Mouse (Mus musculus) stomach, embryonic 15.5 days (tissue): ENCODE results near the gene Dlg1. TPM values are rescaled to one million over a fixed set of nuclear protein-coding genes. Genes with fewer than 3 reads are reported as not detected.

ENCODE experiments used
- ATAC-seq: fragments of 200-750 bp; cut with Nextera tagmentation; 2 replicates; pipeline ENCODE4 v1.8.0; 2017; ENCODE audit warnings: low read depth, moderate number of reproducible peaks, moderate TSS enrichment; ENCODE audit not compliant: insufficient read depth, low FRiP score
- H3K27ac ChIP-seq: fragments of 300-500 bp; sonication (generic); 2 replicates; pipeline ENCODE4 v1.5.1; 2015; ENCODE audit warnings: mild to moderate bottlenecking, inconsistent platforms
- H3K27me3 ChIP-seq: fragments of 300-500 bp; sonication (generic); replicated peaks from 2 replicates; pipeline ENCODE4 v1.6.1; 2015; ENCODE audit warnings: inconsistent platforms
- H3K36me3 ChIP-seq: fragments of 300-500 bp; sonication (generic); 2 replicates; pipeline ENCODE4 v1.6.1; 2015; ENCODE audit warnings: inconsistent platforms
- H3K4me1 ChIP-seq: fragments of 300-500 bp; sonication (generic); 2 replicates; pipeline ENCODE4 v1.6.1; 2015; ENCODE audit warnings: inconsistent platforms
- H3K4me2 ChIP-seq: fragments of 300-500 bp; sonication (generic); 2 replicates; pipeline ENCODE4 v1.6.1; 2015; ENCODE audit warnings: mild to moderate bottlenecking, inconsistent platforms
- H3K4me3 ChIP-seq: fragments of 300-500 bp; sonication (generic); replicated peaks from 2 replicates; pipeline ENCODE4 v1.5.1; 2015; ENCODE audit warnings: inconsistent platforms
- H3K9ac ChIP-seq: fragments of 300-500 bp; sonication (generic); 2 replicates; pipeline ENCODE4 v1.6.1; 2015; ENCODE audit warnings: inconsistent platforms
- H3K9me3 ChIP-seq: fragments of 300-500 bp; sonication (generic); 2 replicates; pipeline ENCODE4 v1.6.1; 2016; ENCODE audit warnings: inconsistent platforms
- WGBS: fragments of 180-500 bp; shearing (Covaris S2); methylation state at CpG from one replicate; pipeline ENCODE4 v1.1.7; 2015; 5-methylcytosine and 5-hydroxymethylcytosine counted together
- polyA plus RNA-seq: library from polyadenylated mRNA; unstranded; fragments of >200 nt; fragmentation: Nextera tagmentation; extraction: Ambion mirVana; gene quantifications from 2 replicates; pipeline ENCODE4 v1.2.1, GENCODE M21; 2015

Dlg1 gene
- polyA plus RNA-seq, 1 experiment from 2014 or later = 25.0 TPM

GRCm38 (mm10) chr16:31826049-31826448, 162.8 kb downstream of the Dlg1 start:
- Histone ChIP-seq H3K4me2 (no peak overlapping the region), H3K36me3 (peaks cover 5% of the 10 kb centered on the region; the same call in 1 of the 2 replicates), H3K27ac (no peak overlapping the region), H3K4me3 (no peak overlapping the region), H3K27me3 (no peaks in the 10 kb centered on the region), H3K4me1 (no peaks in the 10 kb centered on the region), H3K9ac (no peak overlapping the region), H3K9me3 (no peaks in the 10 kb centered on the region)
- ATAC-seq = no peak
- WGBS = 86% methylated on average over 4 of the region's 4 CpGs

- ATAC-seq = no peak
- 87% methylated on average over 4 of the region's 4 CpGs for WGBS
- H3K36me3 ChIP-seq = peaks cover 5% of the 10 kb centered on the region; the same call in 1 of the 2 replicates
- H3K9ac ChIP-seq = no peak overlapping the region
- no peaks in the 10 kb centered on the region for H3K4me1 ChIP-seq
- no peaks in the 10 kb centered on the region for H3K27me3 ChIP-seq
- H3K4me2 ChIP-seq = no peak overlapping the region
- H3K4me3 ChIP-seq = no peak overlapping the region
- no peak overlapping the region for H3K27ac ChIP-seq
- no peaks in the 10 kb centered on the region for H3K9me3 ChIP-seq
These were observed 167.5 kb downstream of the Dlg1 start for GRCm38 (mm10) chr16:31830726-31831125.

DNA sequence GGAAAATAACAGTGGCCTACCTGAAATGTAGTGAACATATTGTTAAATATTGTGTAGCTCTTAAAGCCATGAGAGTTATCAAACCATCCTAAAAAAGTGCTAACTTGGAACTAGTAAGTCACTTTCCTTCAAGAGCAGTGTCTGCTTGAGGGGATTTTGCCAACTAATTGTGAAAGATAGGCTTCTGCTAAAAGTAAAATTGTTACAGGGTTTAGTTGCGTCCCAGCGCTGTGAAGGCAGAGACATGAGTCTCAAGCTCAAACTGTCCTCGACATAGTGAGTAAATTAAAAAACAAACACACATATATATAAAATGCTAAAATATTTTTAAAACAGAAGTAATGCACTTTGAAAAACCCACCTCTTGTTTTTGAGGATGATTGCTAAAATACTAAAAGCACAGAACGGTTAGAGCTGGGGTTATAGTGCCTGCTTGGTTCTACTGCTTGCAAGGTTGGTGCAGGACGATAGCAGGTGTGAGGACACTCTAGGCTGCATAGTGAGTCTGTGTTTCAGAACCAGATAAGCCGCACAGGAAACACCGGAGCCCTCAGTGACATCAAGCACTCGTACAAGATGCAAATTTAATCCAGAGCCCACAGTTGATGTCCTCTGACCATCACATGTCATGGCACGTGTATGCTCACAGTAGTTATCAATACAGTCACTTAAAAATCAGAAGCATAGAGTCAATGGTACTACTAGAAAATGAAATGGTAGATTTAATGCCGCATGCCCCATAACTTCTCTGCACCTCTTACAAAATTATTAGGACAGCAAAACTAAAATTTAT, 169.6 kb downstream of the Dlg1 start:
- no peaks in the 10 kb centered on the region for H3K9me3 ChIP-seq
- H3K27ac ChIP-seq = no peak overlapping the region
- no peak overlapping the region for H3K9ac ChIP-seq
- H3K4me3 ChIP-seq = no peak overlapping the region
- 90% methylated on average over 10 of the region's 10 CpGs for WGBS
- peaks cover 8% of the 10 kb centered on the region for H3K36me3 ChIP-seq
- no peak for ATAC-seq
- no peaks in the 10 kb centered on the region for H3K4me1 ChIP-seq
- H3K27me3 ChIP-seq = no peaks in the 10 kb centered on the region
- H3K4me2 ChIP-seq = no peak overlapping the region

DNA sequence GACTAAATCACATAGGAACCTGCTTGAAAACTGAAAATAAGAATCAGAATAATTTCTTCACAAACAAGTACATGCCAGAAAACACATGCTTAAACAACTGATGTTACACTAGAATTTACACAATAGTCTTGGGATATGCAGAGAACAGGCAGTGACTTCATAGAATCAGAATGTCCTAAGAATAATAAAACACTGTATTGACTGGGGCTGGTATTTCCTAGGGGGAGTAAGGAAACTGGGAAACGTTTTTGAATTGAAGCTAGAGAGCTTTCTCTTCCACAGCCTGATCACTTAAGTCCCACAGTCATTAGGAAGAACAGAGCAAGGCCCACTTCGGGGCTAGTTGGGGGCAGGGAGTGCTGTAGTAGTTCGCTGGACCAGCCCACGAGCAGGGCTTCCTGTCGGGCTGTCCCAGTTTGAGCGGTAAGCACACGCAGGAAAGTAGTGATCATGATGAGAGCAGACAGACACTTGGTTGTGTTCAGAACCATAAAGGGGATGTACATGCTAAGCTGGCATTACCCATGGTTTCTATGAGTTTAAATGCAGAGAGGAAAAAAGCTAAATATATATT, 170.9 kb downstream of the Dlg1 start:
- no peak overlapping the region for H3K27ac ChIP-seq
- no peak overlapping the region for H3K4me3 ChIP-seq
- no peaks in the 10 kb centered on the region for H3K4me1 ChIP-seq
- peaks cover 19% of the 10 kb centered on the region for H3K36me3 ChIP-seq
- WGBS = 52% methylated on average over 7 of the region's 7 CpGs
- H3K4me2 ChIP-seq = no peak overlapping the region
- H3K9me3 ChIP-seq = no peaks in the 10 kb centered on the region
- H3K9ac ChIP-seq = no peak overlapping the region
- no peak for ATAC-seq
- H3K27me3 ChIP-seq = no peaks in the 10 kb centered on the region

DNA sequence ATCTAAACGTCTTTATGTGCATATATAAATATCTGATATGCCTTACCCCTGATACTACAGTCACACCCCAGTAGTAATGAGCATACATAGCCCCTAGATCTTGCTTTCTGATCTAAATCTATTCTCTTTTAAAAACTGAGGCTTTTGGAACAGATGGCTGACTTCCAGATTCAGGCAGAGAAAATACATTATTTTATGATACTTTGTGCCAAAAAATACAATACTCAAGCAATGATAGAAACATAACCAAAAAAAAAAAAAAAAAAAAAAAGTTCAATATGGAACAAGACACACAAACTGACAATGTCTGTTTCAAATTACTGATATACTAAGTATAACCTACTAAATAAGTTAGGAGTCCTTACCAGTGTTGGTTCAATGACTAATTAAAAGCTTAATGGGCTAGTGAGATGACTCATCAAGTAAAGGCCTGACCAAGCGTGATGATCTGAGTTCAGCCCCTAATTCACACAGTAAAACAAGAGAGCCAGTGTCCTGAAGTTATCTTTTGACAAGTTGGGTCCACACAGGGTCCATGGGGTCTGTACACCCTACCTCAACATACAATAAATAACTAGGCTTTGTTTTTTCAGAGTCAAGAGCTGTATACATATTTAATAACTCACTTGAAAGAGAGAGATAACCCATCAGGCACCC, 171.5 kb downstream of the Dlg1 start:
- Histone ChIP-seq H3K9me3 (no peaks in the 10 kb centered on the region), H3K4me2 (no peak overlapping the region), H3K4me1 (no peaks in the 10 kb centered on the region), H3K27me3 (no peaks in the 10 kb centered on the region), H3K36me3 (peaks cover 14% of the 10 kb centered on the region; the same call in 1 of the 2 replicates), H3K27ac (no peak overlapping the region), H3K4me3 (no peak overlapping the region), H3K9ac (no peak overlapping the region)
- WGBS = 69% methylated on average over 2 of the region's 2 CpGs
- no peak for ATAC-seq

- Histone ChIP-seq H3K27ac (no peak overlapping the region), H3K4me3 (no peak overlapping the region), H3K27me3 (no peaks in the 10 kb centered on the region), H3K4me2 (no peak overlapping the region), H3K4me1 (no peaks in the 10 kb centered on the region), H3K36me3 (peaks cover 17% of the 10 kb centered on the region; the same call in 1 of the 2 replicates), H3K9ac (no peak overlapping the region), H3K9me3 (no peaks in the 10 kb centered on the region)
- no peak for ATAC-seq
- WGBS = 83% methylated on average over 3 of the region's 3 CpGs
These were observed 174.1 kb downstream of the Dlg1 start for GRCm38 (mm10) chr16:31837362-31837761.

GRCm38 (mm10) chr16:31844246-31844645, 181.0 kb downstream of the Dlg1 start:
- H3K36me3 ChIP-seq = 0 out of 2 replicates have a peak, but pooled peaks cover 7% of the 10 kb centered on the region
- no peak for ATAC-seq
- 86% methylated on average over 3 of the region's 3 CpGs for WGBS
- no peaks in the 10 kb centered on the region for H3K4me1 ChIP-seq
- H3K9me3 ChIP-seq = no peaks in the 10 kb centered on the region
- H3K4me3 ChIP-seq = no peak overlapping the region
- no peak overlapping the region for H3K27ac ChIP-seq
- H3K9ac ChIP-seq = no peak overlapping the region
- no peak overlapping the region for H3K4me2 ChIP-seq
- no peaks in the 10 kb centered on the region for H3K27me3 ChIP-seq

DNA sequence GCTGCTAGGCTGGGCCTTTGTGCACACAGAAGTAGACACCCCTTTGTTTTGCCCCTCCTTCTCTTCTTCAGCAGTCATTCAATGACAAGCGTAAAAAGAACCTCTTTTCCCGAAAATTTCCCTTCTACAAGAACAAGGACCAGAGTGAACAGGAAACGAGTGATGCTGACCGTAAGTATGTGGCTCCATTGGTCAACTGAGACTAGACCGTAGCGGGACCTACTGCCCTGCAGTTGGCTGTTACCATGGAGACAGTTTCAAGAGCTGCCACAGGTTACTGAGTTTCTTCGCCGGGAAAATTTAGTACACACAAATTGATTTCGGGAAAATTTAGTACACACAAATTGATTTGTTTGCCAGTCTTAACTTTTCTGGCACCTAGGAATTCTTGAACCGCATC, 183.5 kb downstream of the Dlg1 start:
- H3K4me3 ChIP-seq = no peak overlapping the region
- H3K4me2 ChIP-seq = no peak overlapping the region
- ATAC-seq = no peak
- H3K9me3 ChIP-seq = no peaks in the 10 kb centered on the region
- no peaks in the 10 kb centered on the region for H3K4me1 ChIP-seq
- no peak overlapping the region for H3K27ac ChIP-seq
- 0 out of 2 replicates have a peak, but pooled peaks cover 9% of the 10 kb centered on the region for H3K36me3 ChIP-seq
- no peak overlapping the region for H3K9ac ChIP-seq
- H3K27me3 ChIP-seq = no peaks in the 10 kb centered on the region
- WGBS = 88% methylated on average over 10 of the region's 10 CpGs

GRCm38 (mm10) chr16:31863920-31864319, 200.7 kb downstream of the Dlg1 start:
- no peak overlapping the region for H3K4me3 ChIP-seq
- H3K36me3 ChIP-seq = peaks cover 31% of the 10 kb centered on the region
- no peaks in the 10 kb centered on the region for H3K27me3 ChIP-seq
- 61% methylated on average over 5 of the region's 5 CpGs for WGBS
- no peaks in the 10 kb centered on the region for H3K4me1 ChIP-seq
- no peak overlapping the region for H3K4me2 ChIP-seq
- no peak for ATAC-seq
- no peaks in the 10 kb centered on the region for H3K9me3 ChIP-seq
- H3K9ac ChIP-seq = no peak overlapping the region
- H3K27ac ChIP-seq = no peak overlapping the region

GRCm38 (mm10) chr16:31865242-31865641, 202.0 kb downstream of the Dlg1 start:
- Histone ChIP-seq H3K9me3 (no peaks in the 10 kb centered on the region), H3K4me3 (no peak overlapping the region), H3K4me2 (no peak overlapping the region), H3K27me3 (no peaks in the 10 kb centered on the region), H3K36me3 (peaks cover 33% of the 10 kb centered on the region), H3K4me1 (no peaks in the 10 kb centered on the region), H3K27ac (no peak overlapping the region), H3K9ac (no peak overlapping the region)
- 91% methylated on average over 3 of the region's 3 CpGs for WGBS
- ATAC-seq = no peak

DNA sequence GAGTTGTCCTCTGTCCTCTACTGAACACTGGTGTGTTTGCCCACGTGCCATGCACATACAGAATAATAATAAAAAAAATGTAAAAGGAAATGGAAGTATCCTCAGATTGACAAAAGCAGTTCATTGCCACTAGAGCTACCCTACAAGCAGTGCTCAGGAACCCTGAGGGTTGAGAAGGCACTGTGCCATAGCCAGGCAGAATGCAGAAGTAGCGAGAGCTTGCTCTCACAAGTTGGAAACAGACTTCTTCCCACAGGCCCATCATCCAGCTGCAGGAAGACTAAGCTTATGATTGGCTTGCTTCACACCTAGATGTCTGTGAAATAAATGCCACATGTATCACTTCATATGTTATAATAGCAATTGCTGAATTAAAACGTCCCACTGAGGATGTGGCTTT, 203.7 kb downstream of the Dlg1 start:
- peaks cover 25% of the 10 kb centered on the region for H3K36me3 ChIP-seq
- H3K4me1 ChIP-seq = no peaks in the 10 kb centered on the region
- H3K9me3 ChIP-seq = no peaks in the 10 kb centered on the region
- H3K4me2 ChIP-seq = no peak overlapping the region
- no peak for ATAC-seq
- H3K9ac ChIP-seq = no peak overlapping the region
- no peak overlapping the region for H3K4me3 ChIP-seq
- WGBS = 80% methylated on average over 3 of the region's 3 CpGs
- H3K27me3 ChIP-seq = no peaks in the 10 kb centered on the region
- H3K27ac ChIP-seq = no peak overlapping the region

- Histone ChIP-seq H3K27ac (no peak overlapping the region), H3K36me3 (peaks cover 23% of the 10 kb centered on the region)
- 77% methylated on average over 4 of the region's 4 CpGs for WGBS
These were observed 204.5 kb downstream of the Dlg1 start for GRCm38 (mm10) chr16:31867736-31868135.

More at GRCm38 (mm10) chr16:31867736-31868135, 204.5 kb downstream of the Dlg1 start:
- no peaks in the 10 kb centered on the region for H3K4me1 ChIP-seq
- ATAC-seq = no peak
- no peaks in the 10 kb centered on the region for H3K27me3 ChIP-seq
- no peak overlapping the region for H3K9ac ChIP-seq
- H3K9me3 ChIP-seq = no peaks in the 10 kb centered on the region
- H3K4me2 ChIP-seq = no peak overlapping the region
- H3K4me3 ChIP-seq = no peak overlapping the region
